Mouse (Mus musculus): Measurements from ENCODE around the gene Lins1. TPM values are rescaled to one million over a fixed set of nuclear protein-coding genes. Genes with fewer than 3 reads are reported as not detected.
A peak's percentile ranks its signal among the peaks of the same experiment; 100 is the strongest.

Lins1 gene
- 22.2 and 24.7 TPM in 2 replicates for polyA plus RNA-seq (2014; fragmentation: Nextera tagmentation; extraction: Ambion mirVana)

DNA sequence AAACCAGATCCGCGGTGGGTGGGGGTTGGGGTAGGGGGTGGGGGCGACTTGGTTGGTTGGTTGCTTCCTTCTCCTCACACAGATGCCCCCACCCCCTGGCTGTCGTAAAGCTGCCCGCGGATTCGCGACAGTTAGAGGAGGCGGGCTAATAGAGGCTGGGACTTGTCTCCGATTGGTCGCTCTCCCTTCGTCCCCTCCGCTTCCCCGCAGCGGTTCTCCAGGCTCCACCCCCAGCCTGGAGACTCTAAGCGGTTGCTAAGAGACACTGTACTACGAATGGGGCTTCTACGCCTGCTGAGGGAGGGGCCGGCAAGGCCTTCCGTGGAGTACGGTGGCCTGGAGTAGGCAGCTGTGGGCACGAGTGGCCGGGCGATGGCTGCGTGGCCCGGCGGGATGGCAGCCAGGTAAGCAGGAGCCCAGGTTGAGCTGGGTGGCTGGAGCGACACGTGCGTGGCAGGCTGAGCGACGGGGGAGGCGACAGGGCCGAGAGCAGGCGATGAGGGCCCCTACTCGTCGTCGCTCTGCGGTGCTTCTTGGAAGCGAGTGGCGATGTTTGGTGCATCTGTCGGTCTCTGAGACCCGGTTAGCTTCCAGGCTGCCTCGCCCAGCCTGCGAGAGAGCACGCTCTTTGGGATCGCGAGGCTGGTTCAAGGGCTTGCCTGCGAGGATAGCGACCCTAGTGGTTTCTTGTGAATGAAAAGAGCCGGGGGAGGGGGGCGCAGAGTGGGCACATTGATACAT lies at the start of gene Lins1:
Gene Lins1 (plus strand): TSS at position 270 of the 741 bp plus-strand sequence.
- no peaks in the 10 kb centered on the region; the same call in 1 of the 2 replicates for H3K36me3 ChIP-seq (ENCODE audit: control insufficient read depth, insufficient read depth, low read length)
- H3K4me3 ChIP-seq (ENCODE audit: low read depth, low read length) = peak within 1 kb of the TSS; percentile 72
- H3K9me3 ChIP-seq (ENCODE audit: control insufficient read depth, low read depth, low read length) = no peaks in the 10 kb centered on the region
- H3K9ac ChIP-seq (replicated peaks; ENCODE audit: low read depth, low read length) = peak within 1 kb of the TSS; percentile 40
- ATAC-seq (ENCODE audit: insufficient number of reproducible peaks, insufficient read depth, low FRiP score, low read depth) = peak; percentile 98
- WGBS = under 1% methylated on average over 52 of the region's 52 CpGs
- no peaks in the 10 kb centered on the region for H3K27me3 ChIP-seq (ENCODE audit: control insufficient read depth, insufficient read depth, low read length)
- peak within 1 kb of the TSS; percentile 87 for H3K4me2 ChIP-seq (replicated peaks; ENCODE audit: low read depth, low read length)
- H3K27ac ChIP-seq (ENCODE audit: low read length) = peak within 1 kb of the TSS; percentile 83; the same call in 1 of the 2 replicates
- peaks cover 7% of the 10 kb centered on the region; the same call in 1 of the 2 replicates for H3K4me1 ChIP-seq (ENCODE audit: control insufficient read depth, insufficient read depth, low read length)

DNA sequence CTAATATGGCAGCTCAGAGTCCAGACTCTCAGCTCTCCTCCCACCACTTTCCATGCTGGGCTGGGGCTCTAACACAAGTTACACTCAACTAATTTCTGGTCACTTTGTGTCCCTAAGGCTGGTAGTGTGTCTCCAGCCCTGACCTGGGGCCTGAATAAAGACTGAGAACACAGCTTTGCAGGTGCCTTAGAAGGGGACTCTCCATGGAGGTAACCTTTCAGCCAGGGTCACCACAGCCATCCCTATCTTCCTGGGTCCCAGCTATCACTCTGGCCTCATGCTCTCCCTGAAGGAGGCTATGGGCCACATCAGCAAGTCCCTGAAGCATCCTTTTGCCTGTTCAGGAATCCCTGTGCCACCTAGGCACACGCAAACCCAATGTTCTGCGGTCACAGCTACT lies 44.0 kb upstream of the Lins1 start:
- Histone ChIP-seq H3K27ac (ENCODE audit: low read length) (no peak overlapping the region), H3K27me3 (ENCODE audit: control insufficient read depth, insufficient read depth, low read length) (no peaks in the 10 kb centered on the region), H3K4me3 (ENCODE audit: low read depth, low read length) (no peak overlapping the region), H3K4me2 (replicated peaks; ENCODE audit: low read depth, low read length) (no peak overlapping the region), H3K36me3 (ENCODE audit: control insufficient read depth, insufficient read depth, low read length) (peaks cover 7% of the 10 kb centered on the region), H3K9ac (replicated peaks; ENCODE audit: low read depth, low read length) (no peak overlapping the region), H3K4me1 (ENCODE audit: control insufficient read depth, insufficient read depth, low read length) (no peaks in the 10 kb centered on the region), H3K9me3 (ENCODE audit: control insufficient read depth, low read depth, low read length) (no peaks in the 10 kb centered on the region)
- 93% methylated on average over 2 of the region's 2 CpGs for WGBS
- no peak for ATAC-seq (ENCODE audit: insufficient number of reproducible peaks, insufficient read depth, low FRiP score, low read depth)

DNA sequence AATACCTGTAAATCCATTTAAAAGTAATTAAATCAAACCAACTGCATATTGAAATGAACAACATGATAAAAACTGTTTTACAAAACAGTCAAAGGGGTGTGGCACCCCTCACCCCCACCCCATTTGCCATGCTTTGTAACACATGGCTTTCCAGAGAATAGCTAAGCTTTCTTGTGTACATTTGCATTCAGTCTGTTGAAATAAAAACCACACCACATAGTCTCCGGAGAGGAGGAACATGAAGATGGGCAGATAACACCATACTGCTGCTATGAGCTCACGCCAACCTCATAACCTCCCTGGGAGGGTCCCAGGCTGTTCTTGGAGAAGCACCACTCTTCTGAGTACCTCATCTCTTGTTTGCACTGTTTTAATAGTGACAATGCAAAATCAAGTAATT lies 40.5 kb upstream of the Lins1 start:
- H3K27ac ChIP-seq (ENCODE audit: low read length) = no peak overlapping the region
- no peak for ATAC-seq (ENCODE audit: insufficient number of reproducible peaks, insufficient read depth, low FRiP score, low read depth)
- H3K36me3 ChIP-seq (ENCODE audit: control insufficient read depth, insufficient read depth, low read length) = no peaks in the 10 kb centered on the region; the same call in 1 of the 2 replicates
- H3K4me3 ChIP-seq (ENCODE audit: low read depth, low read length) = no peak overlapping the region
- 81% methylated on average over 2 of the region's 2 CpGs for WGBS
- H3K27me3 ChIP-seq (ENCODE audit: control insufficient read depth, insufficient read depth, low read length) = no peaks in the 10 kb centered on the region
- 0 out of 2 replicates have a peak, but pooled peaks cover 2% of the 10 kb centered on the region for H3K4me1 ChIP-seq (ENCODE audit: control insufficient read depth, insufficient read depth, low read length)
- H3K9ac ChIP-seq (replicated peaks; ENCODE audit: low read depth, low read length) = no peak overlapping the region
- no peaks in the 10 kb centered on the region for H3K9me3 ChIP-seq (ENCODE audit: control insufficient read depth, low read depth, low read length)
- no peak overlapping the region for H3K4me2 ChIP-seq (replicated peaks; ENCODE audit: low read depth, low read length)

DNA sequence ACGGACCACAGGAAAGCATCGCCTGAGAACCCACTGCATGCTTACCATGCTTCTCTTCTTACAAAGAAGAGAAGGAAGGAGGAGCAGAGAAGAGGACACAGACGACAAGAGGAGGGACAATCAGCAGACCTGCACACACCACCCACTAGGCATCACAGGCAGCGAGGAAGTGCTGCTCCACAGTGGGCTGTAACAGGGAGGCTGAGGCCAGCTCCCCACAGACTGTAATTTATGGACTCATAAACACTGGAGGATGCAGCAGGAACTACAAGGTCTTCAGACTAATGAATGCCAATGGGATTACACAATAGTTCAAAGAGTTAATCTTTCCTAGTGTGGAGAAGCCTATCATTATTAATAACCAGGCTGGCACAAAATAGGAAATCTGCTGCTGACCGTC lies 38.8 kb upstream of the Lins1 start:
- no peaks in the 10 kb centered on the region for H3K9me3 ChIP-seq (ENCODE audit: control insufficient read depth, low read depth, low read length)
- H3K9ac ChIP-seq (replicated peaks; ENCODE audit: low read depth, low read length) = no peak overlapping the region
- H3K27me3 ChIP-seq (ENCODE audit: control insufficient read depth, insufficient read depth, low read length) = no peaks in the 10 kb centered on the region
- no peak overlapping the region for H3K27ac ChIP-seq (ENCODE audit: low read length)
- H3K4me1 ChIP-seq (ENCODE audit: control insufficient read depth, insufficient read depth, low read length) = 0 out of 2 replicates have a peak, but pooled peaks cover 2% of the 10 kb centered on the region
- WGBS = 70% methylated on average over 5 of the region's 5 CpGs
- no peaks in the 10 kb centered on the region; the same call in 1 of the 2 replicates for H3K36me3 ChIP-seq (ENCODE audit: control insufficient read depth, insufficient read depth, low read length)
- no peak overlapping the region for H3K4me3 ChIP-seq (ENCODE audit: low read depth, low read length)
- H3K4me2 ChIP-seq (replicated peaks; ENCODE audit: low read depth, low read length) = no peak overlapping the region
- ATAC-seq (ENCODE audit: insufficient number of reproducible peaks, insufficient read depth, low FRiP score, low read depth) = no peak

DNA sequence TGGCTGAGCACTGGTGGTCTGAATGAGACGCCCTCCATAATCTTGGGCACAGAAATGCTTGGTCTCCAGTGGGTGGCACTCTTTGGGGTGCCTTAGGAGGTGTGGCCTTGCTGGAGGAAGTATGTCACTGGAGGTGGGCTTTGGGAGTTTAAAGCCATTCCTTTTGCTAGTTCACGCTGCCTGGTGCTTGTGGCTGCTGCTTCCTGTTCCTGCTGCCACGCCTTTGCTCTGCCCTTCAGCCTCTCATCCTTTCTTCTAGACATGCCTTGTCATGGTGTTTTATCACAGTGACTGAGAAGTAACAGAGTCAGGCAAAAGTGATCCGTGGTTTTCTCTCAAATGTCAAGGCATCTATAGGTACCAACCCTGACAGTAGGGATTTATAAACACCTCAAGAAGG lies 37.5 kb upstream of the Lins1 start:
- Histone ChIP-seq H3K36me3 (ENCODE audit: control insufficient read depth, insufficient read depth, low read length) (peaks cover 3% of the 10 kb centered on the region), H3K27me3 (ENCODE audit: control insufficient read depth, insufficient read depth, low read length) (no peaks in the 10 kb centered on the region), H3K27ac (ENCODE audit: low read length) (no peak overlapping the region), H3K4me2 (replicated peaks; ENCODE audit: low read depth, low read length) (no peak overlapping the region), H3K9me3 (ENCODE audit: control insufficient read depth, low read depth, low read length) (no peaks in the 10 kb centered on the region), H3K9ac (replicated peaks; ENCODE audit: low read depth, low read length) (no peak overlapping the region), H3K4me1 (ENCODE audit: control insufficient read depth, insufficient read depth, low read length) (0 out of 2 replicates have a peak, but pooled peaks cover 2% of the 10 kb centered on the region), H3K4me3 (ENCODE audit: low read depth, low read length) (no peak overlapping the region)
- no peak for ATAC-seq (ENCODE audit: insufficient number of reproducible peaks, insufficient read depth, low FRiP score, low read depth)
- 81% methylated on average over 4 of the region's 4 CpGs for WGBS

DNA sequence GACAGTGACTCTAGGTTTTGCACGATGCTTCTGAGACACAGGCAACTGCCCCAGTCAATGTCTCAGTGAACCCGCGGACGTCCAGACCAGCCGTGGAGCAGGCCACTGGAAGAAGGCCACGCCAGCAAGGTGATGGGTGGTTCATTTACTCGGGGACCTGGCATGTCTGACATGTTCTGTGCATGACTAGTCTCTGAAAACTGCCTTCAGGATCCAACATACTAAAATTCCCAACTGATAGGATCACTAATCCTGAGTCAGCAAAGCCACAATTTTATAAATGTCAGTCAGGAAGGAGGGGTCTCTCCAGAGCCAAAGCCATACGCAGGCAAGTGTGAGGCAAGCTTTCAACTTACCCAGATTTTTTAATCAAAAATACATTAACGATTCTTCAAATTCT lies 36.1 kb upstream of the Lins1 start:
- Histone ChIP-seq H3K36me3 (ENCODE audit: control insufficient read depth, insufficient read depth, low read length) (peaks cover 7% of the 10 kb centered on the region), H3K9ac (replicated peaks; ENCODE audit: low read depth, low read length) (no peak overlapping the region), H3K27ac (ENCODE audit: low read length) (no peak overlapping the region), H3K4me3 (ENCODE audit: low read depth, low read length) (no peak overlapping the region), H3K9me3 (ENCODE audit: control insufficient read depth, low read depth, low read length) (no peaks in the 10 kb centered on the region), H3K4me1 (ENCODE audit: control insufficient read depth, insufficient read depth, low read length) (0 out of 2 replicates have a peak, but pooled peaks cover 2% of the 10 kb centered on the region), H3K4me2 (replicated peaks; ENCODE audit: low read depth, low read length) (no peak overlapping the region), H3K27me3 (ENCODE audit: control insufficient read depth, insufficient read depth, low read length) (no peaks in the 10 kb centered on the region)
- 83% methylated on average over 9 of the region's 9 CpGs for WGBS
- no peak for ATAC-seq (ENCODE audit: insufficient number of reproducible peaks, insufficient read depth, low FRiP score, low read depth)

DNA sequence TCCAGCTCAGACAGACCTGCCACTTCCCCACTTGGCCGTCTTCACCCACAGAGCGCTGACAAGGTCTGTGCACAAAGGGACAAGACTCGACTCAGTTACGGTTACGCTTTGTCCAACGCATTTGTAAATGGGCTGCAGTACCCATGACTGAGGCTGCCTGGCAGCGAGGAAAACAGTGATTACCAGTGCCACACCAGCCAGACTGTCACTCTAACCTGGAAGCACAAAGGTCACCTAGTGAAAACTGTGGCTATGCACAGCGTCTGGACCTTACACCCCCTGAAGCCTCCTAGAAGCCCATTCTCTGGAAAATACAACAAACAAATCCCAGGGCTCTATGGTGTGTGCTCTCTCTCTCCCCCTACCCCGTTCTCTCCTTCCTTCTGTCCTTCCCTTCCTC lies 34.2 kb upstream of the Lins1 start:
- 92% methylated on average over 9 of the region's 9 CpGs for WGBS

DNA sequence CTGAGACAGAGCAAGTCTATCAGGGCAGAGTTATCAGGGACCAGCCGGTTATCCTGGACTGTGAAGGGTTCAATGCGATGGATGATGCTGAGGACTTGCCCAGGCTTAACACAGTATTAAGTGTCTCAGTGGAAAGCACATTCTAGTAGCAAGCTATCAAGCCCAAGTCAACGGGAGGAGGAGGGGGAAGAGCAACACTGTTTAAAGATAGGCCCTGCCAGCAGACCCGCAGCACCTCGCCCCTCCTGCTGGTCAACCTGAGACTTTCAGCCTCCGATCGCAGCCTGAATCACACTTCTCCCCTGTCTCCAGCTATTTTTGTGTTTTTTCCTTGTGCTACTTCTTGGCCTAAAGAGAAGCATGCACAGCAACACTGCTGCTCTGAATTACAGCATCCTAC lies 29.4 kb upstream of the Lins1 start:
- Histone ChIP-seq H3K36me3 (ENCODE audit: control insufficient read depth, insufficient read depth, low read length) (peaks cover 17% of the 10 kb centered on the region), H3K27me3 (ENCODE audit: control insufficient read depth, insufficient read depth, low read length) (no peaks in the 10 kb centered on the region), H3K9ac (replicated peaks; ENCODE audit: low read depth, low read length) (no peak overlapping the region), H3K4me2 (replicated peaks; ENCODE audit: low read depth, low read length) (no peak overlapping the region), H3K27ac (ENCODE audit: low read length) (no peak overlapping the region), H3K4me1 (ENCODE audit: control insufficient read depth, insufficient read depth, low read length) (no peaks in the 10 kb centered on the region), H3K4me3 (ENCODE audit: low read depth, low read length) (no peak overlapping the region), H3K9me3 (ENCODE audit: control insufficient read depth, low read depth, low read length) (no peaks in the 10 kb centered on the region)
- 78% methylated on average over 7 of the region's 7 CpGs for WGBS
- ATAC-seq (ENCODE audit: insufficient number of reproducible peaks, insufficient read depth, low FRiP score, low read depth) = no peak

More for the DNA sequence above, 34.2 kb upstream of the Lins1 start:
- no peak overlapping the region for H3K27ac ChIP-seq (ENCODE audit: low read length)
- H3K9ac ChIP-seq (replicated peaks; ENCODE audit: low read depth, low read length) = no peak overlapping the region
- H3K4me1 ChIP-seq (ENCODE audit: control insufficient read depth, insufficient read depth, low read length) = 0 out of 2 replicates have a peak, but pooled peaks cover 2% of the 10 kb centered on the region
- H3K27me3 ChIP-seq (ENCODE audit: control insufficient read depth, insufficient read depth, low read length) = no peaks in the 10 kb centered on the region
- H3K9me3 ChIP-seq (ENCODE audit: control insufficient read depth, low read depth, low read length) = no peaks in the 10 kb centered on the region
- peaks cover 17% of the 10 kb centered on the region for H3K36me3 ChIP-seq (ENCODE audit: control insufficient read depth, insufficient read depth, low read length)
- H3K4me2 ChIP-seq (replicated peaks; ENCODE audit: low read depth, low read length) = no peak overlapping the region
- H3K4me3 ChIP-seq (ENCODE audit: low read depth, low read length) = no peak overlapping the region
- ATAC-seq (ENCODE audit: insufficient number of reproducible peaks, insufficient read depth, low FRiP score, low read depth) = no peak

Data from stomach, embryonic 14.5 days (tissue).